Mouse (Mus musculus): ENCODE measurements around the gene Sycp2l. TPM values are rescaled to one million over a fixed set of nuclear protein-coding genes. Genes with fewer than 3 reads are reported as not detected.

Gene Sycp2l
- polyA plus RNA-seq, 1 experiment = not detected

GRCm38 (mm10) chr13:41216236-41216635 is 102.1 kb downstream of the Sycp2l start:
- TF ChIP-seq CTCF (IDR thresholded peaks at IDR 0.05; ENCODE audit: insufficient read depth, low read length) = no peak
- no peak for TF ChIP-seq POLR2A (IDR thresholded peaks at IDR 0.05; ENCODE audit: borderline replicate concordance, extremely low read depth, low read depth, low read length)
- no peak for DNase-seq
- WGBS = 80% methylated on average over 3 of the region's 3 CpGs
- Histone ChIP-seq H3K4me3 (replicated peaks; ENCODE audit: extremely low read depth, low read depth, low read length) (no peak overlapping the region), H3K4me1 (ENCODE audit: control insufficient read depth, insufficient read depth, low read length) (no peaks in the 10 kb centered on the region)

GRCm38 (mm10) chr13:41219056-41219455 is 104.9 kb downstream of the Sycp2l start:
- no peaks in the 10 kb centered on the region for H3K4me1 ChIP-seq (ENCODE audit: control insufficient read depth, insufficient read depth, low read length)
- no peak overlapping the region for H3K4me3 ChIP-seq (replicated peaks; ENCODE audit: extremely low read depth, low read depth, low read length)
- TF ChIP-seq CTCF (IDR thresholded peaks at IDR 0.05; ENCODE audit: insufficient read depth, low read length) (no peak), POLR2A (IDR thresholded peaks at IDR 0.05; ENCODE audit: borderline replicate concordance, extremely low read depth, low read depth, low read length) (no peak)
- no peak for DNase-seq
- WGBS = 39% methylated on average over 1 of the region's 1 CpGs

GRCm38 (mm10) chr13:41219687-41220303 is 105.7 kb downstream of the Sycp2l start:
- WGBS = 2% methylated on average over 39 of the region's 39 CpGs
- no peak for DNase-seq
- Histone ChIP-seq H3K4me3 (replicated peaks; ENCODE audit: extremely low read depth, low read depth, low read length) (peak overlapping the region; percentile 10), H3K4me1 (ENCODE audit: control insufficient read depth, insufficient read depth, low read length) (no peaks in the 10 kb centered on the region)
- TF ChIP-seq CTCF (IDR thresholded peaks at IDR 0.05; ENCODE audit: insufficient read depth, low read length) (no peak), POLR2A (IDR thresholded peaks at IDR 0.05; ENCODE audit: borderline replicate concordance, extremely low read depth, low read depth, low read length) (no peak)

GRCm38 (mm10) chr13:41220304-41220834 is 106.3 kb downstream of the Sycp2l start, which contains the start of gene Elovl2:
Elovl2 (minus strand) TSS chr13:41220405.
- no peaks in the 10 kb centered on the region for H3K4me1 ChIP-seq (ENCODE audit: control insufficient read depth, insufficient read depth, low read length)
- 3% methylated on average over 62 of the region's 77 CpGs for WGBS
- H3K4me3 ChIP-seq (replicated peaks; ENCODE audit: extremely low read depth, low read depth, low read length) = peak within 1 kb of the TSS; percentile 36
- TF ChIP-seq CTCF (IDR thresholded peaks at IDR 0.05; ENCODE audit: insufficient read depth, low read length) (no peak), POLR2A (IDR thresholded peaks at IDR 0.05; ENCODE audit: borderline replicate concordance, extremely low read depth, low read depth, low read length) (no peak)
- DNase-seq = peak; percentile 48

Other genes starting within 250 kb of the Sycp2l start
- 33.4 and 36.1 TPM in 2 replicates for gene Pak1ip1, start 113.3 kb upstream of the Sycp2l start, polyA plus RNA-seq (2012; rRNA removed)
- 66.5 and 83.5 TPM in 2 replicates for gene Tmem14c, start 98.0 kb upstream of the Sycp2l start, polyA plus RNA-seq (2012; rRNA removed)
- 2.8 and 4.1 TPM in 2 replicates for gene Mak, start 34.6 kb upstream of the Sycp2l start, polyA plus RNA-seq (2012; rRNA removed)
- gene Gcm2, start 3.3 kb upstream of the Sycp2l start, polyA plus RNA-seq (2012; rRNA removed) = 0.05 TPM in 1 of 2 replicates, not detected in the other
- 0.03 and 0.08 TPM in 2 replicates for gene Elovl2, start 106.1 kb downstream of the Sycp2l start, polyA plus RNA-seq (2012; rRNA removed)
- gene Smim13, start 135.5 kb downstream of the Sycp2l start, polyA plus RNA-seq (2012; rRNA removed) = 5.7 and 6.5 TPM in 2 replicates
- gene Gm17364, start 159.7 kb downstream of the Sycp2l start, polyA plus RNA-seq (2012; rRNA removed) = not detected in 2 replicates

Data from lung, adult 2 months (tissue).